Mouse (Mus musculus) heart, embryonic 11.5 days (tissue): ENCODE data around the gene 4930579F01Rik. TPM values are rescaled to one million over a fixed set of nuclear protein-coding genes. Genes with fewer than 3 reads are reported as not detected.

Source experiments
- ATAC-seq: fragments of 200-750 bp; cut with Nextera tagmentation; replicated peaks from 2 replicates; pipeline ENCODE4 v1.8.0; 2017; ENCODE audit warnings: moderate library complexity; ENCODE audit not compliant: insufficient number of reproducible peaks, low FRiP score, low TSS enrichment
- H3K27ac ChIP-seq: fragments of 300-500 bp; sonication (generic); 2 replicates; pipeline ENCODE4 v1.5.1; 2014; ENCODE audit warnings: mild to moderate bottlenecking, low read depth, low read length
- H3K27me3 ChIP-seq: fragments of 300-500 bp; sonication (generic); 2 replicates; pipeline ENCODE4 v1.6.1; 2014; ENCODE audit warnings: mild to moderate bottlenecking, low read length, mixed read lengths; ENCODE audit not compliant: control insufficient read depth, insufficient read depth
- H3K36me3 ChIP-seq: fragments of 300-500 bp; sonication (generic); 2 replicates; pipeline ENCODE4 v1.6.1; 2014; ENCODE audit warnings: mild to moderate bottlenecking, low read length, moderate library complexity, mixed read lengths; ENCODE audit not compliant: control insufficient read depth, insufficient read depth
- H3K4me1 ChIP-seq: fragments of 300-500 bp; sonication (generic); 2 replicates; pipeline ENCODE4 v1.6.1; 2014; ENCODE audit warnings: low read length; ENCODE audit not compliant: control insufficient read depth, insufficient read depth
- H3K4me2 ChIP-seq: fragments of 300-500 bp; sonication (generic); 2 replicates; pipeline ENCODE4 v1.6.1; 2014; ENCODE audit warnings: mild to moderate bottlenecking, moderate library complexity
- H3K4me3 ChIP-seq: fragments of 300-500 bp; sonication (generic); 2 replicates; pipeline ENCODE4 v1.5.1; 2014; ENCODE audit warnings: low read depth, low read length
- H3K9ac ChIP-seq: fragments of 300-500 bp; sonication (generic); 2 replicates; pipeline ENCODE4 v1.6.1; 2014; ENCODE audit warnings: mild to moderate bottlenecking, low read depth, low read length, moderate library complexity
- H3K9me3 ChIP-seq: fragments of 300-500 bp; sonication (generic); replicated peaks from 2 replicates; pipeline ENCODE4 v1.6.1; 2016; ENCODE audit warnings: low read length; ENCODE audit not compliant: control insufficient read depth
- WGBS: fragments of 180-500 bp; shearing (Covaris S2); extraction: QIAGEN DNeasy Blood & Tissue Kit; methylation state at CpG from one replicate; pipeline ENCODE4 v1.1.7; 2014; ENCODE audit not compliant: insufficient replicate concordance; 5-methylcytosine and 5-hydroxymethylcytosine counted together
- polyA plus RNA-seq: library from polyadenylated mRNA; unstranded; fragments of >200 nt; fragmentation: Nextera tagmentation; extraction: Ambion mirVana; gene quantifications from 2 replicates; pipeline ENCODE4 v1.2.1, GENCODE M21; 2014

4930579F01Rik gene
- polyA plus RNA-seq, 1 experiment from 2014 or later: not detected

DNA sequence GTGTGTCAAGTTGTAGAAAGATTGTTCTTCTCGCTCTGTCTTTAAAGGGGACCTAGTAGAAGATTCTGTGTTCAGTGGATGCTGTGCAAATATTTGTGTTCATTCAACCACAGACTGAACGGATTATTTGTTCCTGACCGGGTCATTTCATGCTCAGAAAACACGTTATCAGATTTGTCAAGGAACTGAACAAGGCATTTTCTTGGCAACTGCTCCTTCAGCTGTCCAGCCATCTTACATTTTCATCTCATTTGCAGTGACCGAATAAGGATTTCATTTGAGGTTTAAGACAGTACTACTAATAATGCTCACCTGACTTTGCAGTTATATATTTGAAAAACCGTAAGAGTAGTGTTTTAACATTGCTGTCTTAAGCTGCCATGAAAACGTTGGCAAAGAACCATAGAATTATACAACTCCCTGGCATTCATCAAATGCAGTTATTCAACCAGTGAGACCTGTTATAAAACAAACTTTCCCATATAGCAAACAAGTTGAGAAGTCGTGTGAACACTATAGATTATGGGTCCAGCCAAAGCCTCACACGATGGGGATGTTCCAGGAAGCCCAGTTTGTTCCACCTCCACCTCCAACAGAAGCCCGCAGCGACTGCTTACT, 43.0 kb upstream of the 4930579F01Rik start:
- ATAC-seq: no peak
- Histone ChIP-seq H3K4me1 (no peaks in the 10 kb centered on the region), H3K27me3 (no peaks in the 10 kb centered on the region), H3K9me3 (no peaks in the 10 kb centered on the region), H3K9ac (no peak overlapping the region), H3K4me3 (no peak overlapping the region), H3K27ac (no peak overlapping the region), H3K4me2 (no peak overlapping the region), H3K36me3 (no peaks in the 10 kb centered on the region)
- 75% methylated on average over 11 of the region's 11 CpGs for WGBS

DNA sequence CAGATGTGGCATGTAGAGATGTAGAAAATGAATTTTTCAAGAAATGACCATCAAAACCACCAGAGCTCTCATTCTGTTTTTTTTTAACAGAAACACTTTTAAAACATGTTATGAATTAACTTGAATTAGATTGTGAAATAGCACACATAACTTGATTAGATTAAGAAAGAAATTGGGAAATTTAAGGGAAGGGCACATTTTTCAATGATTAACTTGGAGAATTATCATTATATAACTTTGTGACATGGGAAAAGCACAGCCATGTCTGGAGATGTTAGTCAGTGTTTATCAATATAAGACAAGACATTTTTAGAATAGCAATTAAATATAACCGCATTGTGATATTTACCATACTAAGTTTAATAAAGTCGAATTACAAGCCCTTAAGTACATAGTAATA, 37.9 kb upstream of the 4930579F01Rik start:
- 75% methylated on average over 2 of the region's 2 CpGs for whole genome bisulfite sequencing
- Histone ChIP-seq H3K4me3 (no peak overlapping the region), H3K4me2 (no peak overlapping the region), H3K4me1 (no peaks in the 10 kb centered on the region), H3K27me3 (no peaks in the 10 kb centered on the region), H3K9me3 (no peaks in the 10 kb centered on the region), H3K27ac (no peak overlapping the region), H3K36me3 (no peaks in the 10 kb centered on the region), H3K9ac (no peak overlapping the region)
- no peak for ATAC-seq

DNA sequence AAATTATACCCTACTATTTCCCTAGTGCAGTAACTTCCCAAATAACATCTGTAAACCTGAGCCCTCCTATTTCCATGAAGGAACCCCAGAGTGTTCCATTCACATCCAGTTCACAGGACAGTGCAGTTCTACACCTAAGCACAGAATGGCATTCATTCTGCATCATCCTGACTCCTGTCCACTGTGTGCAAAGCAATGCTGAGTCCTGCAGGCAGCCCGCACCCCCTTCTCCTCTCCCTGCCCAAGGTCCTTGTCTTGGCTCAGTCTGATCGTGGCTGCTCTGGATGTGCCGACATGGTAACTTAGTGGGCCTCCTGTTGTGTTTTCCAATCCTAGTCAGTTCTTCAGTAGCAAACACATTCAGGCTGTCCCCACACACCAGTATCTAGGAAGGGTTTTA, 36.6 kb upstream of the 4930579F01Rik start:
- Histone ChIP-seq H3K4me1 (no peaks in the 10 kb centered on the region), H3K9ac (no peak overlapping the region), H3K27me3 (no peaks in the 10 kb centered on the region), H3K27ac (no peak overlapping the region), H3K4me2 (no peak overlapping the region), H3K36me3 (no peaks in the 10 kb centered on the region), H3K9me3 (no peaks in the 10 kb centered on the region), H3K4me3 (no peak overlapping the region)
- no peak for ATAC-seq
- 70% methylated on average over 3 of the region's 3 CpGs for WGBS

DNA sequence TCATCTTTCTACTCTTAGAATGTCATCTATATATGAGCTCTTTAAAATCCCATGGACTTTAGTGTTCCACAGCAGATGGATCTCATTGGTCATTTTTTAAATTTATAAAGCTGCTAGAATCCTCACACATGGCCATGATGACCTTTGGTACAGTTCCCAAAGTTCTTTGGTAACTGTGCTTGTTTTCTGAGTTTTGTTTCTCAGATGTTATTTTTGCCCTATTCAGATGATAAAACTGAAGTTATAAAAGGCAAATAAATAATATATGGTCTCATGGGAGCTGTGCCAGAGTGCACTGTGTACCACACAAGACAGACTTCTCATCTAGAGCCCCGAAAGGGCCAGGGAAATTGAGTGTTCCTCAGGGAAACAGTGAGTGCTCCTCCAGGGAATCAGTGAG, 35.8 kb upstream of the 4930579F01Rik start:
- Histone ChIP-seq H3K27me3 (no peaks in the 10 kb centered on the region), H3K4me1 (no peaks in the 10 kb centered on the region), H3K36me3 (no peaks in the 10 kb centered on the region), H3K4me3 (no peak overlapping the region), H3K9ac (no peak overlapping the region), H3K27ac (no peak overlapping the region), H3K4me2 (no peak overlapping the region), H3K9me3 (no peaks in the 10 kb centered on the region)
- 89% methylated on average over 1 of the region's 1 CpGs for WGBS
- ATAC-seq: no peak

DNA sequence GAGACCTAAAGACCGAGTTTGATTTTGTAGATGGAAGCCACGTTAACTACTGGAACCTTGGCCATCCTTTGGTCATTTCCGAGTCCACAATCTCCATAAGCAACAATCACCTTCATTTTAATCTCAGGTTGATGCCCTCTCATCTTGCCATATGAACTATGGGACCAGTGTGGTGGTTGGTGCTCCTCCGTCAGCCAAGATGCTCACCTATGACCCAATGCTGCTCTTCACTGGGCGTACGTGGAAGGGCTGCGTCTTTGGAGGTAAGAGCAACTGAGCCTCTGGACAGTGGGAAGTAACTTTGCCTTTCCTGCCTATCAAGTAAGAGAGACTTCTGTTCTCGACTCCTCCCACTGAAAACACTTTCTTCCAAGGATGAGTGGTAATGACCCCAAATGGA, 34.2 kb upstream of the 4930579F01Rik start:
- Histone ChIP-seq H3K4me2 (no peak overlapping the region), H3K9ac (no peak overlapping the region), H3K27me3 (no peaks in the 10 kb centered on the region), H3K9me3 (no peaks in the 10 kb centered on the region), H3K27ac (no peak overlapping the region), H3K4me1 (no peaks in the 10 kb centered on the region), H3K36me3 (no peaks in the 10 kb centered on the region), H3K4me3 (no peak overlapping the region)
- 88% methylated on average over 8 of the region's 8 CpGs for WGBS
- ATAC-seq: no peak

DNA sequence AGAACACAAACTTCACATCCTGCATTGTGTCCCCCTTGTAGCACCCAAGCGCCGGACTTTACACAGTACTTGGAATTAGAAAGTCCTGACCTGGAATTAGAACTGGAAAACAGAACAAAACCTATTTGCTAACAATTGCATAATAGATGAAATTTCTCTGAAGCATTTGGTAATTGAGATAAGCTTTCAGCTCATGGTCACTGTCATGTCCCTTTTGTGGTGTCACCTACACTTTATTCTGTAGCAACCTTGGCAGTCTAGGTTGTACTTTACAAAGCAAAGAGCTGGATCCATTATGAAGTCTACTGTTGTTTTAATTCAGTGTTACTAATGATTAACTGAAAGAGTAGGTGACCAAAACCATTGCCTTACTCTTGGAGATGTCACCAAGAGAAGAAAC, 33.5 kb upstream of the 4930579F01Rik start:
- no peaks in the 10 kb centered on the region for H3K27me3 ChIP-seq
- H3K4me1 ChIP-seq: no peaks in the 10 kb centered on the region
- no peaks in the 10 kb centered on the region for H3K36me3 ChIP-seq
- H3K27ac ChIP-seq: no peak overlapping the region
- H3K9me3 ChIP-seq: no peaks in the 10 kb centered on the region
- no peak overlapping the region for H3K4me3 ChIP-seq
- no peak overlapping the region for H3K4me2 ChIP-seq
- H3K9ac ChIP-seq: no peak overlapping the region
- ATAC-seq: no peak
- WGBS: 92% methylated on average over 2 of the region's 2 CpGs

DNA sequence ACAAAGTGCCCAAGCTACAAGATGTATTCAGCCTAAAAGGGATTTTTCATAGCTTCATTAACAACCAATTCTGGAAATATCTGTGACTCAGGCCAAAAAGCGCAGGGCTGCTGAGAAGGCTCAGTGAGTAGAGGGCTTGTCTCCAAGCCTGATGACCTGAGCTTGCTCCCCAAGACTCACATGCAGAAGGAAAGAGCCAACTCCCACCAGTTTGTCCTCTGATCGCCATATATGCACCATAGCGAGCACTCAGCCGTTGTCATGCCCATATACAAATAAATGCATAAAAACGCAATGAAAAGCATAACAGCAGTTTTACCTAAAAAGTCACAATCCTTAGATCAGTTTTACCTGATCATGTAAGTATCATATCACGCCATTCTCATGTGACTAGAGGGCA, 32.9 kb upstream of the 4930579F01Rik start:
- H3K4me2 ChIP-seq: no peak overlapping the region
- no peaks in the 10 kb centered on the region for H3K4me1 ChIP-seq
- H3K9me3 ChIP-seq: no peaks in the 10 kb centered on the region
- no peak overlapping the region for H3K4me3 ChIP-seq
- H3K27ac ChIP-seq: no peak overlapping the region
- H3K27me3 ChIP-seq: no peaks in the 10 kb centered on the region
- no peak overlapping the region for H3K9ac ChIP-seq
- 85% methylated on average over 6 of the region's 6 CpGs for WGBS
- H3K36me3 ChIP-seq: no peaks in the 10 kb centered on the region
- ATAC-seq: no peak

DNA sequence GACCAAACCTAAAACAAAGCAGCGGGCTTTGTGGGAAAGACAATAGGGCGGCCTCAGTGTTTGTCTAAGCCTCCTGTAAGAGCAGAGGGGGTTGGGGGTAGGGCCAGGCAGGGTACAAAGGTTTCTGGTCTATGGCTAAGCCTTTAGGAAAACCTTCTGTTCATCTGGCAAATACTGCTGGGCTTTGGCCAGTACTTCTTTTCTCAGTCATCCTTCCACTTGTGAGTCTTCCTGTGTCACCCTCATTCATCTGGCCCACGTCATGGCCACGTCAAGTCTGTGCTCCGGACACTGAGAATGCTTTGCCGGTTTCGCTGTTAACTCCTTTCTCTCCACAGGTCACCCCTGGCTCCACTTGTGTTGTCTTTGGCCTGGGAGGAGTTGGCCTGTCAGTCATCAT, 32.2 kb upstream of the 4930579F01Rik start:
- H3K4me2 ChIP-seq: no peak overlapping the region
- no peak overlapping the region for H3K27ac ChIP-seq
- no peak overlapping the region for H3K4me3 ChIP-seq
- H3K9ac ChIP-seq: no peak overlapping the region
- 50% methylated on average over 7 of the region's 7 CpGs for WGBS
- ATAC-seq: no peak
- no peaks in the 10 kb centered on the region for H3K9me3 ChIP-seq
- H3K4me1 ChIP-seq: no peaks in the 10 kb centered on the region
- no peaks in the 10 kb centered on the region for H3K27me3 ChIP-seq
- no peaks in the 10 kb centered on the region for H3K36me3 ChIP-seq

DNA sequence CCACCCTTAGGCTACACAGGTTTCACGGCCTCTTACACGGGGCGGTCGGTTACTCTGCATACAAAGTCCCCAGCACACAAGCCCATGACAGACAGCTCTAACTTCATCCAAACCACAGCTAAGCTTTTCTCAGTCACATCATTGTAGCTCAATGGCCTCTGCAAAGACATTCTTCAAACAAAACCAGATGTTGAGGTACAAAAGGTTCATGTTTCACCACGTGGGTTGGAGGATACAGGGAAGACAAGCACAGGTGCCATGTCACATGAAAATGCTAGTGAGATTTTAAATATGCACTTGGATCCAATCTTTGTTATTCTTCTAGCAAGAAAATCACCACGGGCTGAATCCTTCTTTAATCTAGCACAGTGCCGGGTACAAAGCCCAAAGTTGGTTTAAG, 31.7 kb upstream of the 4930579F01Rik start:
- no peaks in the 10 kb centered on the region for H3K9me3 ChIP-seq
- 68% methylated on average over 6 of the region's 7 CpGs for WGBS
- H3K9ac ChIP-seq: no peak overlapping the region
- no peaks in the 10 kb centered on the region for H3K27me3 ChIP-seq
- no peaks in the 10 kb centered on the region for H3K4me1 ChIP-seq
- no peak overlapping the region for H3K4me3 ChIP-seq
- H3K27ac ChIP-seq: no peak overlapping the region
- H3K4me2 ChIP-seq: no peak overlapping the region
- H3K36me3 ChIP-seq: no peaks in the 10 kb centered on the region
- no peak for ATAC-seq
